Comparison of ENCODE assay signal across 8 mouse cellular contexts in the genomic region with DNA sequence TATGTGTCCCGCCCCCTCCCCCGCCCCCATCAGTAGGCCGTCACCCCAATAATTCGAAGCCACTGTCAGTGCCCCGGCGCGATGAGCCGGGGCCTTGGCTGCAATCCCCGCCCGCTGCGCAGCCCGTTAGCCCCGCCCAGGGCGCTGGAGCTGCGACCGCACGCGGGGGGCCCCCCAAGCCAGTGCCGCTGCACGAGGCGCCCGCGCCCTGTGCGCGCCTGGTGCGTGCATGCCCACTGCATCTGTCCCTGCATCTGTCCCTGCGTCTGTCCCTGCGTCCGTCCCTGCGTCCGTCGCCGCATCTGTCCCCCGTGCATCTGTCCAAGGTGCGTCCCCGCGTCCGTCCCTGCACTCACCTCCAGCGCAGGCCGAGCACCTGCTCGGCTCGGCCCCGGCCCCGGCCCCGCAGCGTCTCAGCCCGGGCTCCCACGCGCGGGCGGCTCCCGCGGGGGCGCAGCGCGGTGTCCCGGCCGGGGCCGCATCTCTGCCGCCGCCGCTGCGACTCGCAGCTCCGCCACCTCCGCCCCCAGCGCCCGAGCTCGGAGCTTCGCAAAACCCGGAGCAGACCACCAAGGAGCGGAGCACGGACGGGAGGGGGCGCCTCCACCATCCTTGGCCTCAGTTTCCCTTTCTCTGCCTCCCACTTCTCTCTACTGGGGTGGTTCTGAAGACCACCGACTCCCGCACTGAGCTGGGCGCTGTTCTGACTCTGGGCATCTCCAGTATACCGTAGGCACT. TPM values are rescaled to one million over a fixed set of nuclear protein-coding genes. Genes with fewer than 3 reads are reported as not detected.
A peak's percentile ranks its signal among the peaks of the same experiment; 100 is the strongest.
DNase-seq lines count a peak whose midpoint lies in the region; ATAC-seq and TF ChIP-seq lines count a peak whose summit lies in the region.

Gene Sema6b, minus strand, starts transcription at position 486 of the 738 bp plus-strand sequence.

- 2% methylated on average over 78 of the region's 79 CpGs for WGBS in lung, adult 2 months
- 1% methylated on average over 77 of the region's 79 CpGs for WGBS in kidney, embryonic 15.5 days
- 2% methylated on average over 78 of the region's 79 CpGs for WGBS in liver, embryonic 14.5 days (ENCODE audit: insufficient replicate concordance)

- no peak for TF ChIP-seq CTCF in lung, adult 2 months (IDR thresholded peaks at IDR 0.05; ENCODE audit: insufficient read depth, low read length)
- 0 out of 2 replicates have a peak, but pooled peaks have one; percentile 5 for TF ChIP-seq CTCF in liver, embryonic 14.5 days (IDR thresholded peaks at IDR 0.05; ENCODE audit: low read depth)

- no peaks in the 10 kb centered on the region for H3K9me3 ChIP-seq in kidney, embryonic 15.5 days (replicated peaks)
- no peaks in the 10 kb centered on the region for H3K9me3 ChIP-seq in liver, embryonic 14.5 days (ENCODE audit: control insufficient read depth, low read length)

- H3K27me3 ChIP-seq in kidney, embryonic 15.5 days: peaks cover 79% of the 10 kb centered on the region
- peaks cover 35% of the 10 kb centered on the region for H3K27me3 ChIP-seq in liver, embryonic 14.5 days (ENCODE audit: control insufficient read depth, insufficient read depth, low read length)

- DNase-seq in lung, adult 2 months: peak; percentile 46
- no peak for DNase-seq in lung, adult 18-20 months
- peak; percentile 81 for DNase-seq in cerebellum, adult 9-11 months
- DNase-seq in frontal cortex, postnatal 36 days (ENCODE audit: low spot score in 2 of 2): peak; percentile 83 to 85
- no peak for DNase-seq in liver, embryonic 14.5 days (ENCODE audit: low read depth in 3 of 3, low spot score in 3 of 3)
- DNase-seq in urinary bladder, adult 2 months (ENCODE audit: low spot score): no peak

- no peak for TF ChIP-seq POLR2A in lung, adult 2 months (IDR thresholded peaks at IDR 0.05; ENCODE audit: borderline replicate concordance, extremely low read depth, low read depth, low read length)

- no peak within 1 kb of the TSS for H3K27ac ChIP-seq in kidney, embryonic 15.5 days
- H3K27ac ChIP-seq in liver, embryonic 14.5 days: no peak within 1 kb of the TSS

- ATAC-seq in kidney, embryonic 15.5 days (replicated peaks; ENCODE audit: low FRiP score): peak; percentile 22; the same call in 1 of the 2 replicates
- peak; percentile 65 for ATAC-seq in liver, embryonic 14.5 days (ENCODE audit: insufficient read depth)
- ATAC-seq in neutrophil, adult 5-6 weeks (ENCODE audit: extremely low read depth, insufficient number of reproducible peaks, low FRiP score, poor library complexity, severe bottlenecking): no peak

- H3K4me3 ChIP-seq in lung, adult 2 months (replicated peaks; ENCODE audit: extremely low read depth, low read depth, low read length): peak within 1 kb of the TSS; percentile 63
- peak within 1 kb of the TSS; percentile 69 for H3K4me3 ChIP-seq in kidney, embryonic 15.5 days (replicated peaks)
- H3K4me3 ChIP-seq in liver, embryonic 14.5 days (ENCODE audit: insufficient read depth in 1 of 2, low read depth in 2 of 2, low read length in 2 of 2): peak within 1 kb of the TSS; percentile 33 to 57

- peak within 1 kb of the TSS; percentile 45; the same call in 1 of the 2 replicates for H3K9ac ChIP-seq in kidney, embryonic 15.5 days
- H3K9ac ChIP-seq in liver, embryonic 14.5 days (replicated peaks): no peak within 1 kb of the TSS

- peak within 1 kb of the TSS; percentile 100 for H3K4me2 ChIP-seq in kidney, embryonic 15.5 days
- peak within 1 kb of the TSS; percentile 75 for H3K4me2 ChIP-seq in liver, embryonic 14.5 days (ENCODE audit: low read depth)

- no peaks in the 10 kb centered on the region for H3K4me1 ChIP-seq in lung, adult 2 months (ENCODE audit: control insufficient read depth, insufficient read depth, low read length)
- peaks cover 48% of the 10 kb centered on the region for H3K4me1 ChIP-seq in kidney, embryonic 15.5 days
- peaks cover 0 to under 1% of the 10 kb centered on the region in 2 experiments; a peak in 1 of 4 replicates for H3K4me1 ChIP-seq in liver, embryonic 14.5 days (replicated peaks; ENCODE audit: control insufficient read depth in 2 of 2, insufficient read depth in 2 of 2, low read length in 1 of 2)

- TF ChIP-seq EP300 in liver, embryonic 14.5 days (IDR thresholded peaks at IDR 0.05; ENCODE audit: low read depth): no peak

- H3K36me3 ChIP-seq in kidney, embryonic 15.5 days: no peaks in the 10 kb centered on the region
- no peaks in the 10 kb centered on the region for H3K36me3 ChIP-seq in liver, embryonic 14.5 days (replicated peaks; ENCODE audit: control insufficient read depth, insufficient read depth, low read depth)

RNA-seq across cellular contexts. Expression of gene Sema6b, which starts in this region (rescaled TPM):
- polyA plus RNA-seq in lung, adult 2 months (2012; rRNA removed): 12.5 and 21.2 TPM in 2 replicates
- 1.5 TPM in 2 replicates for polyA plus RNA-seq in kidney, embryonic 15.5 days (2015; fragmentation: Nextera tagmentation; extraction: Ambion mirVana)
- 0.92 and 1.1 TPM in 2 replicates for polyA plus RNA-seq in liver, embryonic 14.5 days (2012; rRNA removed)
- polyA plus RNA-seq in liver, embryonic 14.5 days (2014; fragmentation: Nextera tagmentation; extraction: Ambion mirVana): 0.43 and 0.71 TPM in 2 replicates
- 11.3 and 11.5 TPM in 2 replicates for total RNA-seq in neutrophil, adult 5-6 weeks (2017)
- polyA plus RNA-seq in urinary bladder, adult 2 months (2012; rRNA removed): 3.3 and 4.4 TPM in 2 replicates

Comparison
In these comparisons a context has a peak if more than half of its experiments do, and no peak if none do; other contexts are left out.
1. DNase-seq: peak in lung, adult 2 months (single experiment), cerebellum, adult 9-11 months (single experiment) and frontal cortex, postnatal 36 days (2 of 2); none in lung, adult 18-20 months (0 of 2), liver, embryonic 14.5 days (0 of 3) and urinary bladder, adult 2 months (single experiment).
2. Peak in every context shown above with its lines, with median percentiles within 50 percentile points of each other: H3K4me3 ChIP-seq.